Mouse (Mus musculus) c-Kit-positive CD71-negative TER-119-negative erythroid progenitor cells, embryonic 14.5 days (primary cell): ENCODE results near the gene Bcat2.

Experiments
- DNase-seq: peaks from one replicate; pipeline ENCODE4 v3.0.0-alpha.2; 2013; ENCODE audit warnings: low read depth

The Bcat2 gene

GRCm38 (mm10) chr7:45587631-45588592 lies 18.0 kb downstream of the Bcat2 start:
- no peak for DNase-seq

GRCm38 (mm10) chr7:45589173-45589572 lies 19.2 kb downstream of the Bcat2 start:
- DNase-seq, result peak; percentile 93

DNA sequence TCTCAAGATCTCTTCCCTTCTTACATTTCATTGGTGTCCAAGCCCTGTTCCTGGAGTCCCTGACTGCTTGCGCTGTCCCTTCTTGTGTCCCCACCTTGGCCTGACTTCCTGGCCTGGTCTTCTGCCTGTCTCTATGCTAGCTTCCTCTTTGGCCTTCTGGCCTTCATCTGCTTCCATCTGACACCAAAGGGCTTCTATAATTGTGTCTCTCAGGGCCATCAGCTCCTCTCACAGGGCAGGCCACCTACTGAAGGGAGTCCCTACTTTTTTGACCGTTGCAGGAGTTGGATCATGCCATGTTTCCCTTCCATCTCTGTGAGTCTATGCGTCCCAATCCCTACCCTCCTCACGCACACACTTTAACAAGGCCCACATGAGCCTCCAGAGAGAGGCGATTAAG lies 19.9 kb downstream of the Bcat2 start:
- DNase-seq, result no peak

GRCm38 (mm10) chr7:45590874-45591273 lies 20.9 kb downstream of the Bcat2 start:
- DNase-seq, result no peak

- DNase-seq, result no peak
Measured at GRCm38 (mm10) chr7:45591880-45592279, 21.9 kb downstream of the Bcat2 start.

DNA sequence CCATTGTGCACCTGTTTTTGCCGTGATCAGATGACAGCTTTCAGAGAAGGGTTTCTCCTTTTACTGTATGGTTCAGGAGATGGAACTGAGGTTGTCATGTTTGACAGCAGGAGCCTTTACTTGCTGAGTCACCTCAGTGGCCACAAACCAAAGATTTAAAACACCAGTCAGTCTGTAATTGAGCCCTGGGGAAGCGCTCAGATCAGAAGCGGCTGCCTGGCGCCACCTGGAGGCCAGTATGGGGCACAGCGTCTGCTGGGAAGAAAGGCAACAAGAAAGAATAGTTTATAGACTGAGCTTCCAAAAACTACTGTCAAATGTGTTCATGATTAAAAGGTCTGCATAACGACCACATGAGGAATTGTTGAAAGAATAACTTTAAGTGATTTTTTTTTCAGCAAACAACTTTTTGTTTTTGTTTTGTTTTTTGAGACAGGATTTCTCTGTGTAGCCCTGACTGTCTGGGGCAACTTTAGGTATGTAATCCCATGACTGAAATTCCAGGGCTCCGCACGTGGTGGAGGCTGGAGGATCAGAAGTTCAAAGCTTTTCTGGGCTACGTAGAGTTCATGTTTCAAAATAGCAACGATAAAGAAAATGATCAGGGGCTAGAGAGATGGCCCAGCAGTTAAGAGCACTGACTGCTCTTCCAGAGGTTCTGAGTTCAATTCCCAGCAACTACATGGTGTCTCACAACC lies 23.3 kb downstream of the Bcat2 start:
- DNase-seq, result peak; percentile 81

GRCm38 (mm10) chr7:45595176-45595575 lies 25.2 kb downstream of the Bcat2 start:
- no peak for DNase-seq

- DNase-seq, result no peak
Measured at GRCm38 (mm10) chr7:45596107-45596506, 26.2 kb downstream of the Bcat2 start.

- no peak for DNase-seq
Measured at GRCm38 (mm10) chr7:45597013-45597412, 27.1 kb downstream of the Bcat2 start.

GRCm38 (mm10) chr7:45597527-45597926 lies 27.6 kb downstream of the Bcat2 start:
- no peak for DNase-seq

DNA sequence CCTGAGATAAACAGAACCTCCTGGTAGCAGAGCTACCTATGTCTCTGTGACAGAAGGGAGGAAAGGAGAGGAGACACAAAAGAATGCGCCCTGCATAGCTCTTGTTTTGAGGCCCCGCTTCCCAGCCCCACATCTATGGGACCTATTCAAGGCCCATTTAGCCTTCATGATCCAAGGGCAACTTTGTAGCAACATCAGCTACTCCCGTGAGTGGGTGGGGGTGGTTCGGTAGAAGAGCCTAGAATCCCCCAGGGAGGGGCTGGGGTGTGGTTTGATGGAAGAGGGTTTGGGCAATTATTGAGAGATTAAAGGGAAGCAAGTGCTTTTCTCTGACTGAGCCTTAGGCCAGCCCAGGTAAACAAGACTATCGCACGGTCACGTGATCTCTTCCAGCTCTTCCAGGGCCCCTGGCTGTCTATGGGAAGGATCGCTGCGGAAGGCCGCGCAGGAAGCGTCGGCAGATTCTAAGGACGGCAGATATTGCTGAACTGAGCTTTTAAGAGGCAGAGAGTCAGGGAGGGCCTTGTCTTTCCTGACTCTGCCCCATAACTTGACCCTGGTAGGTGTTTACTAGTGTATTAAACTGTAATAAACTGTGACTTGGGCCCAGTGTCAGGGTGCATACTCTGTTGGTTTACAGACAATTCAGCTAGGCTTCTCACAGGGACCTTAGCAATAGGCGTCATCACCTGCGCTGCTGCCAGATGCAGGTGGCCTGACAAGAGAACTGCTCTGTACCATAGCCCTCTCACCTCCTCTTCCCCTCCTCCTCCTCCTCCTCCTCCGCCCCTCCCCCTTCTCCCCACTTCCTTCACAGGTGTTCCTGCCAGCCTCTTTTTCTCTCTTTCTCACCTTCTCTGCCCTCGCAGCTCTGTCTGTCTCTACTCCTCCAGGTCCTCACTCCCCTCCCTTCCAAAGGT lies 29.3 kb downstream of the Bcat2 start:
- no peak for DNase-seq

- DNase-seq, result no peak
Measured at GRCm38 (mm10) chr7:45605704-45606289, 35.8 kb downstream of the Bcat2 start.

- DNase-seq, result no peak
Measured at GRCm38 (mm10) chr7:45609511-45609910, 39.6 kb downstream of the Bcat2 start.

GRCm38 (mm10) chr7:45616277-45616676 lies 46.3 kb downstream of the Bcat2 start:
- DNase-seq, result no peak

DNA sequence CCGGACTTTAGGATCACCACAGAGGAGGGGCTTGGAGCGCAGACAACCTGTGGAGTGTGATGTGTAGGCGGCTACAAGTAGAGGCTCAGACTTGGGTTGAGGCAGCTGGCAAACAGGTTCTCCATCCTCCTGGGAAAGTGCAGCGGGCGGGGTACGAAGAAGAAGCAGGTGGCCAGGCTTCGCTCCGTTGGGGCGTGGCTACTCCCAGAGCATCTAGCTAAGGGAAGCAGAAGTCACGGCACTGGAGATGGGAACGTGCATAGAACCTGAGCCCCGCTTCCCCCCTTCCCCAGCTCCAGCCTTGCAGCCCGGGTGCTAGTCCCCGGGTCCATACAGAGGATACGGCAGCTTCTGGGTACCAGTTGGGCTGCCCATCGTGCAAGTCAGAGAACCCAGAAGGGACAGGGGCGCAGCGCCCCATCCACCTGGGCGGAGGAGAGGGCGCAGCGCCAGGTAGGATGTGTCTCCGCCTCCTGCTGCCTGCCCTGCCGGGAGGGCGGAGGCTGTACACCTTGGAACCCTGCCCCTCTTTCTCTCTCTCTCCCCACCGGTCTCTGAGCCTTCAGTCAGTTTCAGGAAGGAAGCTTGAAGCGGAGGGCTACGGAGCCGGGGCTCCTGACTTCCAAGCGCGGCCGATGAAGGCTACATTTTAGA lies 47.2 kb downstream of the Bcat2 start, which contains the start of gene Fut1:
Fut1 (plus strand) TSS at position 248 of the 654 bp plus-strand sequence.
- no peak for DNase-seq

DNA sequence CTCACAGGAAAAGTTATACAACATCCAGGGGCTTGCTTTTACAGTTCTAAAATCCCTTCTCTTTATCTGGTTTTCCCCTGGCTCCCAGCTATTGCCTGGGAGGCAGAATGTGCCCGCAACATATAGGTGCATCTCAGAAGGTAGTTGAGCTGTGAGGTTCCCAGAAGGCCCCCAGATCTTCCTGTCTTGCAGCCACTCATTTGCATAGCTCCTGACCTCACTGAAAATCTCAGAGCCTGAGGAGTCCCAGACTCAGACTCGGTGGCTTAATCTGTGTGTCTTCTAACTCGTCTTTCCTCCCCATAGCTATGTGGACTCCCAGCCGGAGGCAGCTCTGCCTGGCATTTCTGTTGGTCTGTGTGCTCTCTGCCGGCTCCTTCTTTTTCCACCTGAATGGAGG lies 48.4 kb downstream of the Bcat2 start:
- DNase-seq, result no peak

- no peak for DNase-seq
Measured at GRCm38 (mm10) chr7:45619592-45619991, 49.6 kb downstream of the Bcat2 start.

DNA sequence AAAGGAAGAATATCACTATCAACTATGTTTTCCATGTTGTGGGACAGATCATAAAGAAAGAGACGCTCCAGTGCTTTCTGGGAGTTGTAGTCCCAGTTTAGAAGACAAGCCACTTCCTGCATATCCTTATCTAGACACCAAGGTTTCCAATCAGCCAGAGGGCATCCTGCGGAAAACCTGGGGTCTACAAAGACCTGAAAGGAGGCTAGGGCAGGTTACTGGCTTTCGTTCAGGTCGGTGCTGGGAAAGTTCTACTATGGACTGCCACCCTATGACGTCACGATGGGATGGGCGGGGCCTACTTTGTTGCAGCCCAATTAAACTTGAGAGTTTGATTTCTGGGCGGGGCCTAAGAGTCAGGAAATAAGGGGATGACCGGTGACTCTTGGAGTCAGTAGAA lies 51.5 kb downstream of the Bcat2 start, which contains the start of gene Izumo1:
Izumo1 (plus strand) TSS at position 369 of the 400 bp plus-strand sequence.
- DNase-seq, result peak; percentile 40

DNA sequence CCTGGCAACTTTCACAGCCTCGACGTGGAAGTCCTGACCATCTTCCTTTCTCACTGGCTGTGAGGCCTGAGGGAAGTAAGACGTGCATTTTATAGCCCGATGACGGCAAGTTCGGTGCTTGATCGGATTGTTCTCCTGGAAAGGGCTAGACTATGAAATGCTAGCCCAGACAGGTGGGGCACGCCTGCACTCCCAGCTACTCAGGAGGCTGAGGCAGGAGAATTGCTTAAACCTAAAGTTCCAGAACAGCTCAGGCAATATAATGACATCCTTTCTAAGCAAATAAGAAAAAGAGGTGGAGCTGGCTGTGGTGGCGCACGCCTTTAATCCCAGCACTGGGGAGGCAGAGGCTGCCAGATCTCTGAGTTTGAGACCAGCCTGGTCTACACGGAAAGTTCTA lies 53.6 kb downstream of the Bcat2 start:
- DNase-seq, result no peak

DNA sequence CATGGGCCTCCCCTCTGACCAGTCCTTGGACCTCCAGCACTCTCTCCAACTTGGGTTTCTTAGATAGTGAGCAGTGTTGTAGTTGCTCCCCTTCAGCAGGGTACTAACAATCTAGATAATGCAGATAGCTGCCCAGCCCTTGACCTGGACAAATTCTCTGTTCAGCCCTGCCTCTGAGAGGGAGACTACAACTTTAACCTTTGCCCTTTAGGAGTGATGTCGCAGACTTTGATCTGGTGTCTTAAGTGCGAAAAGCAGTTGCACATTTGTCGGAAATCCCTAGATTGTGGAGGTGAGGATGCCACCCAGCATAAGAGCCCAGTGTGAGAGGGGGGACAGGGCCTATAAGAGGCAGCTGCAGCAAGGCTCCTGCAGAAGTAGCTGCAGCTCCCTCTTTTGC lies 54.8 kb downstream of the Bcat2 start:
- no peak for DNase-seq

- no peak for DNase-seq
Measured at GRCm38 (mm10) chr7:45625481-45625880, 55.5 kb downstream of the Bcat2 start.
